Mouse (Mus musculus) neural tube, embryonic 14.5 days (tissue): ENCODE measurements at regions not wholly inside any gene's neighbourhood (a gene's known extent, or its start where the extent isn't known, plus 50 kb on each side); places are given as distances from the start of the nearest gene placed in this dataset.

Source experiments
- ATAC-seq: fragments of 200-750 bp; cut with Nextera tagmentation; 2 replicates; pipeline ENCODE4 v1.8.0; 2017; ENCODE audit warnings: low read depth, mild to moderate bottlenecking, moderate TSS enrichment, moderate library complexity
- H3K27ac ChIP-seq: fragments of 300-500 bp; sonication (generic); 2 replicates; pipeline ENCODE4 v1.5.1; 2014; ENCODE audit warnings: low read depth, mild to moderate bottlenecking, control low read depth, low read length, moderate library complexity, mixed read lengths
- H3K27me3 ChIP-seq: fragments of 300-500 bp; sonication (generic); 2 replicates; pipeline ENCODE4 v1.6.1; 2014; ENCODE audit warnings: low read length; ENCODE audit not compliant: control insufficient read depth, insufficient read depth
- H3K36me3 ChIP-seq: fragments of 300-500 bp; sonication (generic); 2 replicates; pipeline ENCODE4 v1.6.1; 2014; ENCODE audit warnings: low read length, mixed read lengths; ENCODE audit not compliant: control insufficient read depth, insufficient read depth
- H3K4me1 ChIP-seq: fragments of 300-500 bp; sonication (generic); 2 replicates; pipeline ENCODE4 v1.6.1; 2014; ENCODE audit warnings: low read length; ENCODE audit not compliant: control insufficient read depth, insufficient read depth
- H3K4me2 ChIP-seq: fragments of 300-500 bp; sonication (generic); 2 replicates; pipeline ENCODE4 v1.6.1; 2014; ENCODE audit warnings: mild to moderate bottlenecking, low read depth, low read length, control low read depth
- H3K4me3 ChIP-seq: fragments of 300-500 bp; sonication (generic); 2 replicates; pipeline ENCODE4 v1.5.1; 2014; ENCODE audit warnings: low read depth, low read length, control low read depth, mixed read lengths
- H3K9ac ChIP-seq: fragments of 300-500 bp; sonication (generic); replicated peaks from 2 replicates; pipeline ENCODE4 v1.6.1; 2014; ENCODE audit warnings: low read depth, mild to moderate bottlenecking, control low read depth, low read length, mixed read lengths
- H3K9me3 ChIP-seq: fragments of 300-500 bp; sonication (generic); 2 replicates; pipeline ENCODE4 v1.6.1; 2016; ENCODE audit warnings: low read length; ENCODE audit not compliant: control insufficient read depth
- WGBS: fragments of 180-500 bp; shearing (Covaris S2); extraction: QIAGEN DNeasy Blood & Tissue Kit; methylation state at CpG from one replicate; pipeline ENCODE4 v1.1.7; 2014; 5-methylcytosine and 5-hydroxymethylcytosine counted together

DNA sequence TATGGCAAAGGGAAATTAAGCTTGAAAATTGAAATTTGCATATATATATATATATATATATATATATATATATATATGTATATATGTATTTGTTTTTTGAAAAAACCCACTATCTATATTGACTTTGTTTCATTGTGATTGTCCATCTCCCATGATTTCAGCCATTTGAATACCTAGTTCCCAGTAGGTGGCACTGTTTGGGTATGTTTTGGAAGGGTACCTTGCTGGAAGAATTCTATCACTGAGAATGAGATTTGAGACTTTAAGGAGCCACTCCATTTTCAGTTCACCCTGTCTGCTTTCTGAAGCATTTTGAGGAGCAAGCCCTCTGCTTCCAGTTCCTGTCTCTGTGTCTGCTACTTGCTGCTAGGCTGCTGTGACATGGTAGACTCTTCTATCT, 72.8 kb upstream of the Ugt8a start:
- ATAC-seq = no peak
- Histone ChIP-seq H3K4me2 (no peak overlapping the region), H3K4me3 (no peak overlapping the region), H3K36me3 (no peaks in the 10 kb centered on the region), H3K27ac (no peak overlapping the region), H3K9ac (no peak overlapping the region), H3K4me1 (no peaks in the 10 kb centered on the region), H3K9me3 (no peaks in the 10 kb centered on the region), H3K27me3 (no peaks in the 10 kb centered on the region)

DNA sequence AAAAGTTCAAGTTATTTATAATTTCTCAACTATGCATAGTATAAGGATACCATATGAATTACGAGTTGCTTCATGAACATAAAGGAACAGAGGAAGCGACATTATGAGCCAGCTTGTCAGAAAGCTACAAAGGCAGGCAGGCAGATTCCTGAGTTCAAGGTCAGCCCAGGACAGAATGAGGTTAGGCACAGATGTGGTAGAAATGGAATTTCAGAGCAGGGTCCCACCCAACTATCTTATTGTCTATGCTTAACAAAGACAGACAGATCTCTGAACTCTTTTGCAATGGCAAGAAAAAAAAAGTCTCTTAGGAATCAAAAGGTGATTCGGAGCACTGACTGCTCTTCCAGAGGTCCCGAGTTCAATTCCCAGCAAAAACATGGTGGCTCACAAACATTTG, 77.7 kb upstream of the Ugt8a start:
- Histone ChIP-seq H3K27ac (no peak overlapping the region), H3K4me2 (no peak overlapping the region), H3K36me3 (no peaks in the 10 kb centered on the region), H3K27me3 (no peaks in the 10 kb centered on the region), H3K9ac (no peak overlapping the region), H3K4me3 (no peak overlapping the region), H3K4me1 (no peaks in the 10 kb centered on the region), H3K9me3 (no peaks in the 10 kb centered on the region)
- WGBS = 93% methylated on average over 4 of the region's 4 CpGs
- ATAC-seq = no peak

DNA sequence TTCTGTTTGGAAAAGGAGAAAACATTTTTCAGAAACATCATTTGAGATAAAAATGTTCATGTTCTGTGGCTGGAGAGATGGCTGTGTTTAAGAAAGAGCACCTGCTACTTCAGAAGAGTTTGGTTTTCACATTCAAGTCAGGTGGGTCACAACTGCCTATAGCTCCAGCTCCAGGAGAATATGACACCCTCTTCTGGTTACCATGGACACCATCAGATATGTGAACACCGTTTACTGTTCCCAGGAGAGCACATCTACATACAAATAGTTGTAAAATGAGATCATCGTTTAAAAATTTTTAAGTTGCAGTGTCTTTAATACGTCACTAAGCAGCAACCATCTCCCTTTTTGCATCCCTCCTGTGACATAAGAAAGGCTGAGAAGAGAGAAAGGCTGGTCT, 105.9 kb upstream of the Ugt8a start:
- Histone ChIP-seq H3K9ac (no peak overlapping the region), H3K27ac (no peak overlapping the region), H3K36me3 (no peaks in the 10 kb centered on the region), H3K4me2 (no peak overlapping the region), H3K4me1 (no peaks in the 10 kb centered on the region), H3K9me3 (no peaks in the 10 kb centered on the region), H3K4me3 (no peak overlapping the region), H3K27me3 (no peaks in the 10 kb centered on the region)
- ATAC-seq = no peak
- WGBS = 21% methylated on average over 3 of the region's 3 CpGs

DNA sequence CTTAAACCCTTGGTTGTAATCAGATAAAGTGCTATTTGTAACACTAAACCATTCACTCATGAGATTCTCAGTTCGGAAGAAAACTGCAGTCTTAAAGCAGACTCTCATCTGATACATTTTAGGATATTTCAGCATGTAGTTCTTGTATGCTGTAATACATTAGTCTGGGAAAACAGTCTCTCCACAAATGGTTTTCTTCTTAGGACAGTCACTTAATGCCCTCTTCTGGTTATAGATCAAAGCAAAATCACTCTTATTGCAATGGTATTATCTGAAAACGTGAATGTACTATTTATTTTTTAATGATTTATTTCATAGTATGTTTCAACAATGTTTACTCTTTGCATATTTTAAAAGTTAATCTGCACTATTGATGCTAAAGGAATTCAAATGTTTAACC, 106.4 kb upstream of the Ugt8a start:
- WGBS = 78% methylated on average over 2 of the region's 2 CpGs
- Histone ChIP-seq H3K9me3 (no peaks in the 10 kb centered on the region), H3K4me2 (no peak overlapping the region), H3K27me3 (no peaks in the 10 kb centered on the region), H3K9ac (no peak overlapping the region), H3K36me3 (no peaks in the 10 kb centered on the region), H3K27ac (no peak overlapping the region), H3K4me3 (no peak overlapping the region), H3K4me1 (no peaks in the 10 kb centered on the region)
- ATAC-seq = no peak

DNA sequence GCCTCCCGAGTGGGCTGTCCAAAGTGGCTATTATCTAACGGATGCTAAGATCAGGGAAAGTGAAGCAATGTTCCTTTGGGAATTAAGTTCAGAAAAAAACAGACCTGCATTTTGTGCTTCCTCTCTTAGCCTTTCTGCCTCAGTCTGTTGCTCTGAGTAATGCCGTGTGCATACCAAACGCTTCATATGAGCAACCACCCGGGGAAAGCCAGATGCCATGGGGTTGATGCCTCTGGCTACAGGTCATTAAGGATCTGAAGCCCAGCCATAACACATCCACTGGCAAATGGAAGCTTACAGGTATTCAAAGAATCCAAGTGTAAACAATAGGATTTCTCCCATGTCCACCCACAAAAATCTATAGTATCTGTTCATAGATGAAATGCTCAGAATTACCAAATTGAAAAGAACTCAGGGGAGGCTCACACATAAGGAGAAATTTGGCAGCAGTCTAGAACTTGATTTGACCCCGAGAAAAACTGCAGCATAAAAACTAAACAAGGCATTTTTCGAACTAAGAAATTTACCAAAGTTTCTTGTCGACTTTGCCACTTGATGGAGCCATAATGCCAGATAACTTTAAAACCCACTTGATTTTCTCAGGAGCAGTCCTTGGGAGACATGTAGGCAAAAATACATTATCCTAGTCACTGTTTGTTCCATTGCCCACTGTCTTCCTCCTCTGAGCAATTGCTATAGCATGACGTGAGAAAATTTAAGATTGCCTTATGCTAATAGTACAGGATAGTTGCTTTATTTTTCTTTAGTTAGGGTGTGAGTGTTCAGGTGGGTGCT, 107.8 kb upstream of the Ugt8a start:
- no peak overlapping the region for H3K9ac ChIP-seq
- no peaks in the 10 kb centered on the region for H3K27me3 ChIP-seq
- H3K4me2 ChIP-seq = no peak overlapping the region
- no peak for ATAC-seq
- H3K4me1 ChIP-seq = no peaks in the 10 kb centered on the region
- WGBS = 75% methylated on average over 9 of the region's 9 CpGs
- H3K27ac ChIP-seq = no peak overlapping the region
- no peak overlapping the region for H3K4me3 ChIP-seq
- no peaks in the 10 kb centered on the region for H3K9me3 ChIP-seq
- no peaks in the 10 kb centered on the region for H3K36me3 ChIP-seq

DNA sequence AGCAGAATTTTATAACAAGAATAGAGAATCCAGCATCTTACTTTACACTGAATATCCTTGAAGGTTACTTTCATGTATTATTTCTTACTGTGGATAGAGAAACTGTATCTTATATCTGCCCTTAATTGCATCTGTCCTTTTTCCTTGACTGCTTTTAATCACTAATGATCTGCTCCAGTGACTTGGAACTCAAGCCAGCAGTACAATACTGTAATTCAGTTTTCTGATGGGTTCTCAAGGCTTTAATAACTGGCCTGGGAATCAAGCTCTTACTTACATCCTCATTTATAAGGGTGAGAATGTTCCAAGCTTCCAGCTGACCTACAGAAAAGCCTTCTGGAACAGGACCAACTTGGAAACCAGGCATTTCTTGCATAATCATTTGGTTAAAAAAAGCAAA, 120.2 kb upstream of the Ugt8a start:
- Histone ChIP-seq H3K27ac (no peak overlapping the region), H3K27me3 (no peaks in the 10 kb centered on the region), H3K4me1 (no peaks in the 10 kb centered on the region), H3K9ac (no peak overlapping the region), H3K4me2 (no peak overlapping the region), H3K9me3 (no peaks in the 10 kb centered on the region), H3K4me3 (no peak overlapping the region), H3K36me3 (no peaks in the 10 kb centered on the region)
- no peak for ATAC-seq

DNA sequence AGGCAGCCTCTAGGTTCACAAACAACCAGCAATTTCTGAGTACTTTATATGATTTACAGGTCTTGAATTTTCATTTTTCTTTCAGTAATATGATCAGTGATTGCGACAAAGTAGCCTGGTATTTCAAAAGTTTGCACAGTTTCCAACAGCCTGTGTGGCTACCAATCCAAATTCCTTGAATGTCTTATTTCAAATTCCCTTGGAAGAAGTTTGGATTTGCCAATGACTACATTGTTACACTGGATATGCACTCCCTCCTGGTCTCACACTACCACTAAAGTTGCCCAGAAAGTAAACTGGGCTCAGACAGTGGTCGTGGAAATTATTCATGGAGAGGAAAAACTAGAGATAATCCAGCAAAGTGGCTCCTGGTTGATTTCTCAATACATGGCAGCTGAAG, 166.7 kb upstream of the Ugt8a start:
- ATAC-seq = no peak
- Histone ChIP-seq H3K27ac (no peak overlapping the region), H3K4me3 (no peak overlapping the region), H3K9me3 (no peaks in the 10 kb centered on the region), H3K36me3 (no peaks in the 10 kb centered on the region), H3K27me3 (no peaks in the 10 kb centered on the region), H3K4me2 (no peak overlapping the region), H3K4me1 (no peaks in the 10 kb centered on the region), H3K9ac (no peak overlapping the region)
- 94% methylated on average over 2 of the region's 2 CpGs for WGBS

DNA sequence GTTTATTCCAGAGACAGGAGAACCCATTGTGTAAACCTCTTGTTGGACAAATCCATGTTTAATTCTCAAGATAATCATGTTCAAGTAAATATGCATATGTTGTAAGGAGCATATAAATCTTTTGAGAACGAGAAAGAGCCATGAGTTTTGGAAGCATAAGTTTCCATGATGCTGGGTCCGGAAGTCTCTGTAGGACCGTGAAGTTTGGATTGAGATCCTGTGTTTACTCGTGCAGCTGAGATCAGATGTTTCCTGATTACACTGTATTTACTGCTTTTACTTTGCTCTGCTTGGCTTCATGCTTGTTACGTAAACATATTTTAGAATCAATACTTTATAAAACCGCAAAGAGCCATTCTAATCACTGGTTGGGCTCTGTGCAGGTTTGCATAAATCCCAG, 171.0 kb upstream of the Ugt8a start:
- no peaks in the 10 kb centered on the region for H3K4me1 ChIP-seq
- no peak overlapping the region for H3K4me3 ChIP-seq
- H3K36me3 ChIP-seq = no peaks in the 10 kb centered on the region
- no peak overlapping the region for H3K27ac ChIP-seq
- no peaks in the 10 kb centered on the region for H3K9me3 ChIP-seq
- 91% methylated on average over 6 of the region's 6 CpGs for WGBS
- H3K27me3 ChIP-seq = no peaks in the 10 kb centered on the region
- no peak overlapping the region for H3K4me2 ChIP-seq
- H3K9ac ChIP-seq = no peak overlapping the region
- ATAC-seq = no peak

DNA sequence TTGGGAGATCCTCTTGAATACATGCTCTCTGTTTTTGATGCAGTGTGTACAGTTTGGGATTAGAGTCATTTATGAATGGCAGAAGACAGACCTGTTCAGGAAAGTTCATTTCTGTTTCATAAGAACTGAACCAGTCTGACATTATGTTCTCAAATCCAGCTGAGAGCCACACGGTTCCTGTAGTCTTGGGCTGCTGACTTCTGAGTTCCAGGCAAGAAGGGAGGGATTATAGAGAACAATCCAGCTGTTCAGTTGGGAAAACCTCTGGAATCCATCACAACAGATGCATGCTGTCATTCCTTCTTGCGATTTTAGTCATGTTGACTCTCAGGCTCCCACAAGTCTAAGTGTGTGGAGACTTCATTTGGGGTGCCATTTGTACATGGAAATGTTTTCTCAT, 179.4 kb upstream of the Ugt8a start:
- 79% methylated on average over 2 of the region's 2 CpGs for WGBS
- H3K4me3 ChIP-seq = no peak overlapping the region
- H3K4me1 ChIP-seq = no peaks in the 10 kb centered on the region
- no peak for ATAC-seq
- no peak overlapping the region for H3K9ac ChIP-seq
- no peaks in the 10 kb centered on the region for H3K27me3 ChIP-seq
- no peak overlapping the region for H3K4me2 ChIP-seq
- H3K27ac ChIP-seq = no peak overlapping the region
- H3K36me3 ChIP-seq = no peaks in the 10 kb centered on the region
- H3K9me3 ChIP-seq = no peaks in the 10 kb centered on the region
